Mouse (Mus musculus) right cerebral cortex, postnatal 14 days (tissue): ENCODE measurements around the gene Lias.

Experiments
- DNase-seq: peaks from one replicate; pipeline ENCODE4 v3.0.0; 2022

Gene Lias

DNA sequence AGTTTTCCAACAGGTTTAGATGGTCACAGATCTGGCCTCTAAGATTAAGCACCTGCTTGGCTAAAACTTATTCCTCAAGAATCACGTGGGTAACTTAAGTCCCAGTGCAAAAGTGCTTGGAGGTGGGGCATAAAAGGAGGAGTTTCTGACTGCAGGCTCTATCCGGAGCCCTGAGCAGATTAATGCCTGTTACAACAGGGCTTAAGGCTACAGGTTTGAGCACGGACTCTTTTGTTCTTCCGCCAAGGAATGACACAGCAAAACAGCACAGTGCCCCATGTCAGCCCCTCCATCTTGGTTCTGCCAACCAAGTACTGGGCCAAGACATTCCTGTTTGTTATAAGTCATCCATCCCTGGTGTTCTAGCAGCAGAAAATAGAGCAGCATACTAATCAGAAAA is 37.0 kb downstream of the Lias start:
- DNase-seq: no peak

DNA sequence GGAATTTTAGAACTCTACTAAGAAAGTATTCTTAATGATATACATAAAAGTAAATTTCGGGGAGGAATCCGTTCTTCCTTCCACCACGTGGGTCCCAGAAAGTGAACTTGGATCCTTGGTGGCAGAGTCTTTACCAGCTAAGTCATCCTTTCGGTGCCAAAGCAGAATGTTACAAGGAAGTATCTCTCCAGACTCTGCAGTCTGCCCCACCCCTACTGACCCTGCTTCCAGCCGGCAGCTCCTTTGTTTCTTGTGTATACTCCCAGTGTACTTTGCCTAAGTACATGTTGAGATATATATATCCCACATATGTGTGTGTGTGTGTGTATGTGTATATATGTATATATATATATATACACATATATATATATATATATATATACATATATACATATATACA is 38.1 kb downstream of the Lias start:
- no peak for DNase-seq

DNA sequence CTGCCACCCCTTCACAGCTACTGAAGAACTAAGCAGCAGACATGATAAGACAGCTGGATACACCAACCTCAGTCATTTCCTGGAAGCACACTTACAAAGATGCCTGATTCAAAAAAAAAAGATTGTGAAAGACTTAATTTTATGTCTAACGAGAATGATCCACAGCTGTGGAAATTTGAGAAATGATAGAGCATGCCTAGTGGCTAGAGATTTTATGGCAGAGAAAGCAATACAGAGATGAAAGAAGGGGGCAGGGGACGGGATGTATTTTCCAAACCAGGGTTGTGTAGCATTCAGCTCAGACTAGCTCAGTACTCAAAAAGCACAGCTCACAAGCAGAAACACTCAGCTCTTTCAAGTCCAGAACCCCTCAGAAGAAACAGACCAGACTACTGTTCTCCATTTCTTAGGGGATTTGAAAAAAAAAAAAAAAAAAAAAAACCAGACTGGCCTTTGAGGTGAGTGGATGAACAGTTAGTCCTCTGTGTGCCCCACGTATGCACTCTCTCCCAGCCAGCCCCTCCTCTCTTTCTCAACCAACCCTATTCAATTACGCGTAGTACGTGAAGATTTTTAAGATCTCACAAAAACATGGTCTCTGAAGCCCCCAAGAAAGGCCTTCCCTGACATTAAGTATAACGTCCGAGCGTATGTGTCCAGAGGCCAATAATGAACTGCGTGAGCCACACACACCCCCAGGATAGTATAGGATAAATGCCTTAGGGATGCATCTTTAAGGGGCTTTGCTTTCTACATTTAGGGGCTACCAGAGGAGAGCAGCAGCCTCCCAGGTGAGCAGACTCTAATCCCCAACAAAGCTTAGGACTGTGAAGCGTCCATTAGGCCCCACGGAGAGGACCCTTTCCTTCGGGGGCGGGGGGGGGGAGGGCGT is 43.4 kb downstream of the Lias start:
- no peak for DNase-seq

DNA sequence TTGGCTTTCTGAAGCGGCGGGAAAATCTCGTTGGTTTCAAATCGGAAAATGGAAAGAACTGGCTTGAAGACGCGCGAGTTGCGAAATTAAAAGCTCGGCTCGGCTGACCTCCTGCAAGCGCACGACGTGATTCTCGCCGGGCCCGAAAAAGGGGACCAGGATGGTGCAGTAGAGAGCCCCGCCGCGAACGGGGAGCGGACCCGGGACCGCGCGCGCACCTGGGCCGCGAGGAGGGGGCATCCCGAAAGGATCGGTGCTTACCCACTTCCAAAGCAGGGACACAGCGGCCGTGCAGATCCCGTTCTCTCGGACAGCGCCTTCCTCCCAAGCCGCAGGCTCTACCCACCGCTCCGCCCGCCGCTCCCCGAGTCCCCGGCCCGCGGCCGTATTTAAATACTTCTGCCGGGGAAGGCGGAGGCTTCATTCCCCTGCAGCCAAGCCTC is 44.1 kb downstream of the Lias start:
- DNase-seq: no peak

DNA sequence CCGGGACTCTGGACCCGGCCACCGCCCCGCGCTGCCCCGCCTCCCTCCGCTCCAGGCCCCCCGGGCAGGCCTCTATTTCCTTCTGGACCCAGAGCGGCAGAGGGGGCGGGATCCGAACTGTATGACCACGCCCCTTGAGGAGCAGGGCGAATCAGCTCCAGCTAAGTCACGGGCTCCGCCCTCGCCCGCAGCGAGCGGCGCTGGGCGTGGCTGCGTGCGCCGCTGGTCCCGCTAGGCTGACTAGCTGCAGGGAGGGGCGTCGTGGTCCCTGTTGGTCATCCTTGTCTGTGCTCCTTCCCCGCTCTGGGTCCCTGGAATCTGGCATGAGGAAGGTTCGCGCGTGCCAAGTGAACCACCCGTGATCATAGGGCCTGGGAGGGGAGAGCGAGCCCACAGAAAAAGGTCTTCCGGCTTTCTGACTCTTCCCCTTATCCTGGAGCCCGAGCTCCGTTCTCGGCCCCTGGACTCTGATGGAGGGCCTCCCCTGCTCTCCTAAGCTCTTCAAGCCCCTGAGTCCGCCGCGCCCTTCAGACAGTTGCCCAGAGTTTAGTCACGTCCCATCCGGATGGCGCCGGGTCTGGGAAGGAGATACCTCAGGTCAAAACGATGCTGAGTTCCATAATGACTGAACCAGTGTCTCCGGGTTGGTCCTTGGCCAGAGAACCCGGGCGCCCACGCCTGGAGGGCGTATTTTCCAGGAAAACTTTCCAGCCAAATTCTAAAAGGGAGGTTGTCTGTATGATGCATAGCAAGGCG is 44.7 kb downstream of the Lias start, which contains the start of gene Ugdh:
Gene Ugdh (minus strand): TSS at position 144 of the 756 bp plus-strand sequence.
- peak; percentile 92 for DNase-seq

DNA sequence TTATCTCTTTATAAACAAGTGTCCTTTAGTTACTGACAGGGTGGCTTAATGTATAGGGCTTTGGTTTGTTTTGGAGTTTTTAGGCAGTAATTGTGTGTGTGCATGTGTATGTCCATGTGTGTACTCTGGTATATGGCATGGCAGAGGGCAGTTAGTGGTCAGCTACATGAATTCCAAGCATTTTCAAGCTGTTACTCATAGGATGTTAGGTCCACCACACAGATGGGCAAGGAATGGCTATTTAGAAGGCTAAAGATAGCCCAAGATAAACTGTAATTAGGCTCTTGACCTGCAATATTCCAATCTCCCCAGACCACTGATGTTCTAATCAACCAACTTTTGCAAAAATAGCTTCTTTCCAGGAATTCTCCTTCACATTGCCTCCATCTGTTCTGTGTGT is 46.7 kb downstream of the Lias start:
- no peak for DNase-seq

DNA sequence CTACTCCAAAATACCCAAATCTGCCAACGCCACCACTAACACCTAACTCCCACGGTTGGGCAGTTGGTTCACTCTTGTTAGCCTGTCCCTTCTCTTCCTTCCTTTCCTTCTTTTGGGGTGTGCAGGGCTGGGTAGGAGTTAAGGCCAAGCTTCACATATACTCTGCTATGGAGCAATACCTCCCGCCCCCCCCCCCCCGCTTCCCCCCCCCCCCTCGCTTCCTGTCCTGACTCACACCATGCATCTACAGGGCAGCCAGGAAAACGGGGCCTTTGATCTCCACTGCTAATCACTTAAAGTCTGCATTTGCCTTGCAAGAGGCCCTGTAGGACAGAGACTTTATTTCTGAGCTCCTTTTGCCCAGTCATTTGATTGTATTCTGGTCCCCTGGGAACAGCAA is 53.7 kb downstream of the Lias start:
- DNase-seq: no peak

DNA sequence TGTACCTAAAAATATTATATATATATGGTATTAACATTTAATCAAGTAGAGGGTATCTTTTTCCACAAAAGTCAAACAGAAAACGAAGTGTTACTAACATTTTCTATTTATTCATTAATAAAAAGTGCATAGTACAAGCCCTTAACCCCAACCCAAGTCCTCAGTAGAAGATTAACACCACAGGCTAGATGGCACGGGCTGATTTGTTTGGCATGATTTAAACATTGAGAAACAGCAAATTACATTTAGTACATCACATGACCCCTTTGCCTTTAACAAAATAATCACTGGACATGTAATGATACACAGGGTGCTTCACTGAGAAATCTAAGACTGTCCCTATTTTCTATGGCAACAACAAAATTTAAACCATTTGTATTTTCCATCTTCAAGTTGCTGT is 55.5 kb downstream of the Lias start:
- no peak for DNase-seq

DNA sequence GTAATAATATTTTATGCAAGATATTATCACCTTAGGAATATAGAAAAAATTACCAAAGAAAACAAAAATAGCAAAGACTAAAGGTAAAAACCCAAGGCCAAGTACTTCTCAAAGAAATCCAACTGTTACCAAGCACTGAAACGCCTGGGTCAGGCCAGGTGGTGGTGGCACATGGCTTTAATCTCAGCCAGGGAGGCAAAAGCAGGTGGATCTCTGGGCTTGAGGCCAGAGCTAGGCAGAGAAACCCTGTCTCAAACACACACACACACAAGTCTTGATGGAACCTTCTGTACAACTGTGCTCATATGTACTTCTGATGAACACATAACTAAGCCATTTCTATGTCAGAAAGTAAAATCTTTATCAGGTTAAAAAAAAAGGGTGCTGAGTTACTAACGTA is 56.5 kb downstream of the Lias start:
- no peak for DNase-seq

DNA sequence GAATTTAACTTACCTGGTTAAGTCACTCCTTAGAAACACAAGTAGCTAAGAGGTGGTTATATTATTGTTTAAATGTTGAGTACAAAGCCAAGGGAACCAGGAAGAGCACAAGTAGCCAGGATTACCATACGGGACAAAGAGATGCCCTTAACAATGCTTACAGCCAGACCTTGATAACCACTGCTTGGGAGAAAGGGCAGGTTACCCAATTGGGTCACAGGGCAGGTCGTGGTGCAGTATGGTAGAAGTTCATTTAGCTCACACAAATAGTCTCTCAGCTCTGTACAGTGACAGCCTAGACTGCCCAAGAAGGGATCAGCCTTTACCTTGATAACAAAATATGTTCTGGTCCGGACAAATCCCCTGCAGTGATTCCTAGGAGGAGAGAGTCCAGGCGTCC is 57.6 kb downstream of the Lias start:
- no peak for DNase-seq

DNA sequence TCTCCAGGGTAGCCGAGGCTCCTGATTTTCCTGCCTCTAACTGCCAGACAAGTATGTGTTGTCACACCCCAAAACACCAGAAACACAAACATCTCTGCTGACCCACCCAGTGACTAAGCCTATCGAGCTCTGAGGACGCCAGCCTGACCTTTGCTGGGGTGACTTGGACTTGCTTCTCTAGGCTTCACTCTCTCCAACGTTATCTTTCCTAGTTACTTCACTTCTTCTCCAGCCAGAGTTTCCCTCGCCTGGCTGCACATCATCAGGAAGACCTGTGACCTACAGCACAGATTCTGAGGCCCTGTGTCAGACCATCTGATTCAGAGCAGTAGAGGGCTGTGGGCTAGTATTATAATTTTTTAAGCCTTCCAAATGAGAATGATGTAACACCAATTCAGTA is 63.5 kb downstream of the Lias start:
- DNase-seq: no peak

DNA sequence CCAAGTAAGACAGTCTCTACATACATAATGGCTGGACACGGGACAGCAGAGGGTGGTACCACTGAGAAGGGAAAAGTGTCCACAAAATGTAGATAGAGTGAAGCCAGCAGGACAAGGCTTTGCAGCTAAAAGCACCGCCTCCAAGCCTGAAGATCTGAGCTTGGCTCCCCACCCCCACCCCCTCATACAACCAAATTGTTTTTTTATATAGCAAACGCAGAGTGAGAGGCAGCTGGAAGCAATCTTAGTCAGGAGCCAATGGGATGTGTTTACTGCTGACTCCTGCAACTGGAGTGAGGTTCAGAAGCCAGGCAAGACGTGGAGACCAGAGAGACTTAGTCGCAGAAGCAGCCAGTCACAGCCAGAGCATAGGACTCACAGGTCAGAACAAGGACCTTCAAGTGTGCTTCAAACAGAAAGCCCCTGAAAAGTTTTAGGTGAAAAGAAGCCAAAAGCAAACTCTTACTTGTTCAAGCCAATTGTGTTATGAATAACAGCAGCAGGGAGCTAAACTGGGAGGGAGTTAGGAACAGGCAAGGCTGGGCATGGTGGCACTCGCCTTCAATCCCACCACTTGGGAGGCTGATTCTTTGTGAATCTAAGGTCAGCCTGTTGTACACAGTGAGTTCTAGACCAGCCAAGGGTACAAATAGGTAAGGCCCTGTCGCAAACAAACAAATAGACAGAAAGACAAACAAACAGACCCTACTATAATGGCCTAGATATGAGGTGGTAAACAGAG is 66.0 kb downstream of the Lias start:
- no peak for DNase-seq

DNA sequence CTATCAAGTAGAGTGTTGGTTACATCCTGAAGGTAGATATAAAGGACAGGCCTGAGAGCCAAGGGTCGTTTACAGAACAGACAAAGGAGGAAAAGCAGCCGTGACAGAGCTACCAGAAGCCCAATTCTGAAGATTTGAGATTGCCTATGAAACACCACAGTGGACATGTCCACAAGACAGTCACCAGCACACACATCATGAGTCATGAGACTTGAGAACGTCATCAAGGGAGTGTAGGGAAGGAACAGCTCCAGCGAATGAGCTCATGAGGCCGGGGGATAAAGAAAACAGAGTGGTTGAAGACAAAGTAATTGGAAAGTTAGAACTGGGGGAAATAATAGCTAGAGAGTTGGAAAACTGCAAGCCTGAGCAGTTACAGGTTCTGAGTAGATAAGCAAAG is 66.5 kb downstream of the Lias start:
- no peak for DNase-seq

DNA sequence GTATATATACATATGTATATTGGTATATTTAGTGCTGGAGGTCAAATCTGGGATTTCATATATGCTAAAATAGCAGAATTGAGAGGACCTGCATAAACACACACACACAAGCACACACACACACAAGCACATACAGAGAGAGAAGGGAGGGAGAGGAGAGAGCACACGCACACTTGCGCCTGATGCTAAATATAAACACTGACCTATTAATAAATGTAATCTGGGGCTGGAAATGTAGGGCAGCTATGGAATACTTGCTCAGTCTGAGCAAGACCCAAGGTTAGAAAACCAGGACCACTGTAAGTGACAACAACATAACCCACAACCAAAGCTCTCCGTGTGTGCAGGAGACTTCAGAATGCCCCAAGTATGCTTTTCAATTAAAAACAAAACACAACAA is 68.2 kb downstream of the Lias start:
- no peak for DNase-seq
